Mouse (Mus musculus) megakaryocyte, embryonic 14.5 days (primary cell): ENCODE measurements at regions not wholly inside any gene's neighbourhood (a gene's known extent, or its start where the extent isn't known, plus 50 kb on each side); places are given as distances from the start of the nearest gene placed in this dataset.

ENCODE experiments used
- FLI1 ChIP-seq: IDR thresholded peaks from 2 replicates; pipeline ENCODE4 v1.6.1; 2012; ENCODE audit warnings: low read length, inconsistent platforms, mixed read lengths
- GATA1 ChIP-seq: IDR thresholded peaks from 3 replicates; pipeline ENCODE4 v1.6.1; 2012; ENCODE audit warnings: mixed read lengths, low read length, inconsistent platforms, borderline replicate concordance

DNA sequence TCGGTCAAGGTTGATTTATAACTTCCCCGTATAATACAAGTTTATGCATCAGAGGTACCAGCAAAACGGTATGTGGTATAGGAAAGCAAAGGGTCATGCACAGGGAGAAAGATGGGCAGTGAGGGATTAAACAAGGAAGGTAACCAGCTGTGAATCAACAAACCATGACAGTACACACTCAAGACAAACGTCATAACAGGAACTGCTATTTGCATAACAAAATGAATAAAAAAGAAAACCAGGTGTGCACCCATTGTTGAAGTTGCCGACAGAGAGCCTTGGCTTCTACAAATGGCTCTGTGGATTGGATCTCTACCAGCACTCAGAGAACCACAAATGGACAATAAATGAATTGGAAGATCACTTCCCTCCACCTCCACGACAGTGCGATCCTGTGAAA is 170.1 kb upstream of the Dkk2 start:
- TF ChIP-seq GATA1 (no peak), FLI1 (no peak)
